Mouse (Mus musculus): Measurements from ENCODE around the gene Slc7a5. TPM values are rescaled to one million over a fixed set of nuclear protein-coding genes. Genes with fewer than 3 reads are reported as not detected.

The Slc7a5 gene
- total RNA-seq, 2 experiments from 2014 or later: 56.2 to 59.0 TPM

GRCm38 (mm10) chr8:121938732-121939131 is 31.2 kb upstream of the Slc7a5 start:
- DNase-seq (ENCODE audit: low spot score in 2 of 2): no peak

GRCm38 (mm10) chr8:121936391-121936790 is 28.9 kb upstream of the Slc7a5 start:
- no peak for DNase-seq (ENCODE audit: low spot score in 2 of 2)

- DNase-seq (ENCODE audit: low spot score in 2 of 2): no peak
Measured at GRCm38 (mm10) chr8:121935341-121936294, 28.1 kb upstream of the Slc7a5 start.

GRCm38 (mm10) chr8:121934923-121935322 is 27.4 kb upstream of the Slc7a5 start:
- no peak for DNase-seq (ENCODE audit: low spot score in 2 of 2)

- DNase-seq (ENCODE audit: low spot score in 2 of 2): no peak
Measured at GRCm38 (mm10) chr8:121934506-121934905, 27.0 kb upstream of the Slc7a5 start.

- no peak for DNase-seq (ENCODE audit: low spot score in 2 of 2)
Measured at GRCm38 (mm10) chr8:121932668-121933520, 25.4 kb upstream of the Slc7a5 start.

GRCm38 (mm10) chr8:121932026-121932667 is 24.7 kb upstream of the Slc7a5 start:
- no peak for DNase-seq (ENCODE audit: low spot score in 2 of 2)

GRCm38 (mm10) chr8:121931571-121931970 is 24.1 kb upstream of the Slc7a5 start:
- DNase-seq (ENCODE audit: low spot score in 2 of 2): no peak

- no peak for DNase-seq (ENCODE audit: low spot score in 2 of 2)
Measured at GRCm38 (mm10) chr8:121930047-121930446, 22.6 kb upstream of the Slc7a5 start.

- DNase-seq (ENCODE audit: low spot score in 2 of 2): no peak
Measured at GRCm38 (mm10) chr8:121927316-121927715, 19.8 kb upstream of the Slc7a5 start.

GRCm38 (mm10) chr8:121926266-121926665 is 18.8 kb upstream of the Slc7a5 start:
- DNase-seq (ENCODE audit: low spot score in 2 of 2): no peak

- peak in 1 of 2 experiments; percentile 67 for DNase-seq (ENCODE audit: low spot score in 2 of 2)
Measured at GRCm38 (mm10) chr8:121925624-121926023, 18.1 kb upstream of the Slc7a5 start.

- no peak for DNase-seq (ENCODE audit: low spot score in 2 of 2)
Measured at GRCm38 (mm10) chr8:121924681-121925080, 17.2 kb upstream of the Slc7a5 start.

- DNase-seq (ENCODE audit: low spot score in 2 of 2): no peak
Measured at GRCm38 (mm10) chr8:121922101-121922500, 14.6 kb upstream of the Slc7a5 start.

- DNase-seq (ENCODE audit: low spot score in 2 of 2): no peak
Measured at GRCm38 (mm10) chr8:121921582-121921981, 14.1 kb upstream of the Slc7a5 start.

- no peak for DNase-seq (ENCODE audit: low spot score in 2 of 2)
Measured at GRCm38 (mm10) chr8:121919731-121920130, 12.2 kb upstream of the Slc7a5 start.

GRCm38 (mm10) chr8:121919158-121919557 is 11.7 kb upstream of the Slc7a5 start:
- DNase-seq (ENCODE audit: low spot score in 2 of 2): no peak

GRCm38 (mm10) chr8:121913378-121913777 is 5.9 kb upstream of the Slc7a5 start:
- DNase-seq (ENCODE audit: low spot score in 2 of 2): no peak

GRCm38 (mm10) chr8:121912831-121913230 is 5.3 kb upstream of the Slc7a5 start:
- no peak for DNase-seq (ENCODE audit: low spot score in 2 of 2)

GRCm38 (mm10) chr8:121911987-121912386 is 4.5 kb upstream of the Slc7a5 start:
- DNase-seq (ENCODE audit: low spot score in 2 of 2): no peak

GRCm38 (mm10) chr8:121911400-121911799 is 3.9 kb upstream of the Slc7a5 start:
- no peak for DNase-seq (ENCODE audit: low spot score in 2 of 2)
